Mouse (Mus musculus): ENCODE data around the gene Lrmda.

DNA sequence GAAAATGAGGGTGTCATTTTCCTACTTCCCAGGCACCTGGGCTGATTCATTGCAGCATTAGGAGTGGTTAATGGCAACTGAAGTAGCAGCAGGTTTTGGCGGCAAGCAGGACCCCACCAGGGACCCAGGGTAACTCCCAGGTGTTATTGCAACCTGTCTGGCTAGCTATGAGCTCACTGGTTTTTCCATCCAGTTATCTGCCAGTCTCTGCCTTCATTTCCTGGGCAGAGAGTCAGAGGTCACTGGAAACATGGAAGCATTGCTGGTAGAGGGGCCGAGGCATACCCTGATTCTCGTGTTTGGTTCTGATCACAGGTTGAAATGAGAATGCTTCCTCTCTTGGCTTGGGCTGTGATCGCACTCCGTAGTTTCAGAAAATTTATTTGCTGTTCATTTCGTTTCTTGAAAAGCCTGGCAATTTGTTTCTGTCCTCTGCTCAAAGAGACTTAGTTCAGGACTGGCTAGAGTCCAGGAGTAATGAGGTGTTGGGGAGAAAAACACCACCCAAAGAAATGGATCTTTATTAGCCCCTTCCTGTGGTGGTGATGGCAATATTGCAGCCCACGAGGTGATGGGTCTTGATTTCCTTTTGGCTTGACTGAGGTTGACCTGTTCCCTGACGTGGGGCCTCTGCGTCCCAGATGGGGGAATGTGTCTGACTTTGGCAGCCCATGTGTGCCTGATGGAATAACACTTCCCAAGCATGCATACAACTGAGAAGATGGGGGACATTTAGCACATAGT lies 688.6 kb downstream of the Lrmda start:
- TF ChIP-seq MAZ (IDR thresholded peaks at IDR 0.05; ENCODE audit: low read depth, low read length) (no peak), HCFC1 (IDR thresholded peaks at IDR 0.05; ENCODE audit: low read depth, low read length) (no peak), NELFE (IDR thresholded peaks at IDR 0.05; ENCODE audit: low read depth, low read length) (no peak), EP300 (IDR thresholded peaks at IDR 0.05; ENCODE audit: low read depth in 1 of 2, low read length in 2 of 2) (no peak), CHD2 (IDR thresholded peaks at IDR 0.05; ENCODE audit: low read length) (no peak), JUND (IDR thresholded peaks at IDR 0.05; ENCODE audit: low read depth, low read length) (no peak), TAL1 (IDR thresholded peaks at IDR 0.05; ENCODE audit: low read length) (no peak), POLR2A (IDR thresholded peaks at IDR 0.05; ENCODE audit: control insufficient read depth in 1 of 2, insufficient read depth in 1 of 2, low read depth in 1 of 2, low read length in 2 of 2, poor library complexity in 1 of 2) (no peak), CHD1 (IDR thresholded peaks at IDR 0.05; ENCODE audit: low read depth, low read length) (no peak), CTCF (IDR thresholded peaks at IDR 0.05 in 2 of 3, conservative IDR thresholded peaks at IDR 0.05 in 1 of 3; ENCODE audit: control insufficient read depth in 1 of 3, insufficient read depth in 1 of 3, low read depth in 2 of 3, low read length in 3 of 3, poor library complexity in 1 of 3, severe bottlenecking in 1 of 3) (no peak), MYB (IDR thresholded peaks at IDR 0.05; ENCODE audit: low read depth, low read length) (no peak), MAFK (IDR thresholded peaks at IDR 0.05; ENCODE audit: borderline replicate concordance, low read depth, low read length) (no peak), MEF2A (IDR thresholded peaks at IDR 0.05; ENCODE audit: extremely low read depth, insufficient replicate concordance, low read depth, low read length, poor library complexity, severe bottlenecking) (no peak), POLR2AphosphoS5 (IDR thresholded peaks at IDR 0.05; ENCODE audit: borderline replicate concordance, low read depth, low read length) (no peak)
